Mouse (Mus musculus) G1E (cell line): ENCODE data around the gene Vac14.

ENCODE experiments used
- CTCF ChIP-seq: IDR thresholded peaks from 2 replicates; pipeline ENCODE4 v1.5.1; 2012; ENCODE audit warnings: low read depth, low read length, inconsistent platforms, mixed read lengths
- POLR2AphosphoS5 ChIP-seq: IDR thresholded peaks from 2 replicates; pipeline ENCODE4 v1.6.1; 2012; ENCODE audit warnings: low read depth, low read length, inconsistent platforms; ENCODE audit not compliant: insufficient replicate concordance
- TAL1 ChIP-seq: conservative IDR thresholded peaks from 2 replicates; pipeline ENCODE4 v1.6.1; 2012; ENCODE audit warnings: low read depth, low read length, inconsistent platforms, mixed read lengths

DNA sequence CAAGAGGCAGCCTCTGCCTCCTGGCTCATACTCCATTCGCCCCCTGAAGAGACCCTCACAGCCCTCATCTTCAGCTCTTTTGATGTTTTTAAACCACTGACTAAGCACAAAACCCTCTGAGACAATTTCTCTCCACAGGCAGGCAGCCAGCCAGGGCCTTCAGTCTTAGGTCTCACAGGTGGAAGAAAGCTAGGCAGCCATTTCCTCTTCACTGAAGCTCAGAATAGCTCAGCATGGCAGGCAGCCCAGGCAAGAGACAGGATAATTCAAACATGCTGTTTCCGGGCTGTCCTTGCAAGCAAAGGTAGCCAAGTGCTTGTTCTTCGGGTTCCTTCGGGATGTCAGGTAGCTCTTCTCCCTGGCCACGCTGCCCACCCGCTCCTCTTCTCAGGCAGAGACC lies 52.9 kb downstream of the Vac14 start:
- no peak for TF ChIP-seq CTCF
- TF ChIP-seq TAL1 = no peak
- TF ChIP-seq POLR2AphosphoS5 = no peak
